Mouse (Mus musculus) retina, embryonic 14.5 days (tissue): ENCODE results near the gene Ube2u.
A peak's percentile ranks its signal among the peaks of the same experiment; 100 is the strongest.

Source experiments
- DNase-seq: peaks from one replicate; pipeline ENCODE4 v3.0.0-alpha.2; 2015; ENCODE audit warnings: low spot score

Ube2u gene

GRCm38 (mm10) chr4:100547905-100548304 lies 69.3 kb downstream of the Ube2u start:
- no peak for DNase-seq

DNA sequence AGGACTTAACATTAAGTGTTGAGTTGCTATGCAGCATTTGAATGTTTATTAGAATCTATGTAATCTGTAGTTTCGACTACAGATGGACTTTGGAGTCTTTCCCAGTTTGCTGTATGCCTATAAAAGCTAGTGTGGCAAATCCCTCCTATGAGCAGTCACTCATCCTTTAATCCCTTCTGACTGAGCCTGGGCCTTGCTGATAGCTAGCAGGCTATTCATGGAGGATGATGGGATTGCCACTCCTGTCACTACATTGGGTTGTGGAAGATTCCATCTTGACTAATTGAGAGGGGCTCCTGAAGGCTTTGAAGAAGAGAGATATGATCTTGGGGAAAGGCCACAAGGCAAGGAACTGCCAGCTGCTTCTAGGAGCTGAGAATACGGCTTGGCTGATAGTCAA lies 74.6 kb downstream of the Ube2u start:
- no peak for DNase-seq

DNA sequence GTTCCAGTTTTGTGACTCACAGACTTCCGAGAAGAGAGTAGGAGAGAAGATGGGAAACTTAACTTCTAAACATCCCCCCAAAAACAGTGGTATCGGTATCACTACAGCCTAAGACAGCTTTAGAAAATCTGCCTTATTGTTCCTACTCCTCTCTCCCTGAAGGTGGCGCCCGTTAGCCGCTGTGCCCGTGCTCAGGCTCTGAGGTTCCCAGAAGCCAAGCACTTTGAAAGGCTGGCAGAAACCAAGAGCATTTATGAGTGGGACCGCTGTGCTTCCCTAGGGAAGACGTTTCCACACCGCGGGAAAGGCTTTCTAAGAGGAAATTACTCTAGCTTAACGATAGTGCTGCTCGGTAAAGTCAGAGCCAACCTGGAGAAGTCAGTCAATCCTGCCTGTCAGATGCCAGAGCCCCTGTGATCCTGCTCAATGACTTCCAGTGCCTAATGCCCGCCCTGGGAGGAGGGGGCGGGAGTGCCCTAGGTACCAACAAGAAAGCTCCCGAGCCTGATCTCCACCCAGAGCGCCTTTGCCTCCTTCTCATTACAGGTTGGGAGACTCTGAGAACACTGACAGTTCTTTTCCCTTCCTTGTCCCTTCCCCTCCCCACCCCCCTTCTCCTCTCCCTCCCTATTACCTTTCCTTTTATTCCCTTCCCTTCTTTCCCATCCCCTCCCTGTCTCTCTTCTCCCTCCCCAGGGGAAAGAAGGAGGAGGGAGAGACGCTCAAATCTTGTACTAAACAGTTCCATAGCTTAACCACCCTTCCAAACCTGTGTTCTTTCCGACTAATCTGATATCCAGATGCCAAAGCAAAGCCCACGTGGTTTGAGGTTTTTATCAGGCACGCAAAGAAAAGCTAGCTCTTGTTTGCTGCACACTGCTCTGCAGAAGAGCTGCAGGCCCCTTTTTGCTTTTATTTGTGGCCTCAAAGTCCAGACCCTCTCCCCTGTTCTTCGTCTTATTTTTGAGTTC lies 109.9 kb downstream of the Ube2u start:
- peak; percentile 92 for DNase-seq

GRCm38 (mm10) chr4:100595771-100596170 lies 117.1 kb downstream of the Ube2u start:
- no peak for DNase-seq

DNA sequence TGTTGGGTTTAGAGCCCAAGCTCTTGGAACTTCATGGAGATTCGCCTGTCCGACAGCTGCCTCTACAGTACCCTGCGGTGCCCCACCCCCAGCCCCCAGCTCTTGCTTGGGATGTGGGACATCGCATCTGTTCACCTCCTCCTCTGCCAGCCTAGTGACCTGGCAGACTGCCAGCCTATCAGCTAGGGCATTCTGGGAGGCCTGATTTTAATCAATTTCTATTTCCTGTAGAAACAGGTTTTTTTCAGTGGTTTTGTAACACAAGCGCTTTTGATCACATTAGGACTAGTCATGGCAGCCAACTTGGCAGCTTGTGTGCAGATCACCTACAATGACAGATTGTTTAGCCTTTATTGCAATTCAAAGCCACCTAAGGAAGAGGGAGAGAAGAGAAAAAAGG lies 118.0 kb downstream of the Ube2u start:
- no peak for DNase-seq

DNA sequence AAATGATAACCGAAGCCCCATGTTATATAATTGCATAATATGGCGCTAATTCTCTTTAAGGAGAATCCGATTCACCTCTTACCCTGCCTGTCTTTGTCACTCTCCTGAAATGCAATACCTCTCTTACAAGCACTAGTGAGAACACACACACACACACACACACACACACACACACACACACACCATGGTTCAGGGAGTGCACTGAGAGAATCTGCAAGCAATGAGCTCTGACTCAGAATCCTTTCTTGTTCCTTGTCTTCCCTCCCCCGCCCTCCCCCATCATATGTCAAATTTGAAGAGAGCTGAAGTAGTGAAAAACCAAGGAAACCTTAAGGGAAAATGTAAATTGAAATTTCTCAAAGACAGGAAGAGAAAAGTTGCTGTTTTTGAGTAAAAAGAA lies 118.4 kb downstream of the Ube2u start:
- DNase-seq: no peak
